Mouse (Mus musculus): ENCODE data around the gene Phactr1. TPM values are rescaled to one million over a fixed set of nuclear protein-coding genes. Genes with fewer than 3 reads are reported as not detected.

Gene Phactr1
- total and polyA plus RNA-seq, 3 experiments, result 0.11 TPM; not detected in 2

DNA sequence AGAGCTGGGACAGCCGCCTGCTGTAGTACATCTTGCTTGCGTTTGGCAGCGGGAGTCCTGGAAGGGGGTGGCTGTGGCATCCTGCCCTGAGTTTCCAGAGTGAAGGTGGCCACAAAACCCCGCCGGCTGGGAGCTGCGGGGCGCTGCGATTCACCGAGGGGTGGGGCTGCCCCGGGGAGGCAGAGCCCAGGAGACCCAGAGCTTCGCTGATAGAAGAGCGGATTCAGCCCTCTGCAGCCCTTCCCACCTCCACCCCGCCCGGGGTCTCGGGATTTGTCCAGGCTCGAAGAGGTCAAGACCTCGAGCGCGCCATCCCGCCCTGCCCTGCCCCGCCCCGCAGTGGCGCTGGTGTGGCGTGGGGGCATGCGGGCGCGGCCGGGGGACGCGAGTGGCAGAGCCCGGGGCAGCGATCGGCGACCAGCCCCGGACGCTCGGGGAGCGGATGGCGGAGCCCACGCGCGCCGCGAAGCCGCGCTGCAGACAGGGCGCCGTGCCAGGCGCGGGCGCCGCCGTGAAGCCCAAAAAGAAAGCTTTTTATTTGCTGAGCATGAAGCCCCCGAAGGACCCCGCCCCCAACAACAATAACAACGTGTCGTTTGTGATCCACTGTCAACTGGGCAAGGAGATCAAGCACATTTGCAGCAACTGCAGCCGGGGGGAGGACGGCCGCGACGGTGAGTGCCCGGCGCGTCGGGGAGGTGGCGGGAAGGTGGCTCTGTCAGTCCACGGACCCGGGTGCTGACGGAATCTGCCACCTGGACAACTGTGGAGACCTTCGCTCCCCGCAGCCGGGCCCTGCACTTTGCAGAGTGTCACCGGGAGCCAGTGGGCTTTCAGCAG is 236.0 kb downstream of the Phactr1 start:
- Histone ChIP-seq H3K27me3 (ENCODE audit: insufficient read depth, low read length) (no peaks in the 10 kb centered on the region), H3K4me3 (ENCODE audit: low read depth, low read length) (no peak overlapping the region), H3K36me3 (replicated peaks) (no peaks in the 10 kb centered on the region), H3K4me1 (ENCODE audit: insufficient read depth, low read depth, low read length) (no peaks in the 10 kb centered on the region), H3K9me3 (replicated peaks) (peaks cover 12% of the 10 kb centered on the region)
- DNase-seq (ENCODE audit: low spot score) (no peak), ATAC-seq (ENCODE audit: extremely low read depth, insufficient number of reproducible peaks, low FRiP score, poor library complexity, severe bottlenecking) (no peak)
- no peak for TF ChIP-seq POLR2AphosphoS5 (IDR thresholded peaks at IDR 0.05; ENCODE audit: insufficient replicate concordance, low read depth, low read length)
- TF ChIP-seq CTCF (IDR thresholded peaks at IDR 0.05; ENCODE audit: low read depth, low read length), result no peak
- TF ChIP-seq TAL1 (conservative IDR thresholded peaks at IDR 0.05; ENCODE audit: low read depth, low read length), result no peak
- TF ChIP-seq GATA2 (IDR thresholded peaks at IDR 0.05; ENCODE audit: borderline replicate concordance, low read depth, low read length), result no peak
- TF ChIP-seq GATA1 (IDR thresholded peaks at IDR 0.05; ENCODE audit: borderline replicate concordance, low read length), result no peak

DNA sequence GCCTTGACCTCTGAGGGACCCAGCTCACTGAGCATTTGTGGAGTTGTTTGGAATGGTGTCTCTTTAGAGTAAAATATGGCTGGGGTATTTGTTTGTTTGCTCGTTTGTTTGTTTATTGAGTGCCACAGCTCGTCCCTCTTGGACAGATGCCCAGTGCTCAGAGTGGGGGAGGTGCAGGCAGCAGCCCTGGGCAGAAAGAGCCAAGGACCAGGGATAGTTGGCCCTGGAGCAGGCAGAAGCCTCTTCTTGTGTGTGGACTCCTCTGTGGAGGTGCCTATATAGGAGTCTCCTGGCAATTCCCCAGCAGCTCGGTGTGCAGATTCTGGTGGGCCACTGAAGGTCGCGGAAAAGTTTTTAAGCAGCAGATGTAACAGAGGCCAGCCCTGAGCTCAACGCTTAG is 236.8 kb downstream of the Phactr1 start:
- Histone ChIP-seq H3K9me3 (replicated peaks) (peaks cover 12% of the 10 kb centered on the region), H3K4me1 (ENCODE audit: insufficient read depth, low read depth, low read length) (no peaks in the 10 kb centered on the region), H3K4me3 (ENCODE audit: low read depth, low read length) (no peak overlapping the region), H3K36me3 (replicated peaks) (no peaks in the 10 kb centered on the region), H3K27me3 (ENCODE audit: insufficient read depth, low read length) (no peaks in the 10 kb centered on the region)
- DNase-seq (ENCODE audit: low spot score), result no peak
- no peak for TF ChIP-seq TAL1 (conservative IDR thresholded peaks at IDR 0.05; ENCODE audit: low read depth, low read length)
- TF ChIP-seq GATA2 (IDR thresholded peaks at IDR 0.05; ENCODE audit: borderline replicate concordance, low read depth, low read length), result no peak
- no peak for TF ChIP-seq POLR2AphosphoS5 (IDR thresholded peaks at IDR 0.05; ENCODE audit: insufficient replicate concordance, low read depth, low read length)
- no peak for TF ChIP-seq CTCF (IDR thresholded peaks at IDR 0.05; ENCODE audit: low read depth, low read length)
- no peak for TF ChIP-seq GATA1 (IDR thresholded peaks at IDR 0.05; ENCODE audit: borderline replicate concordance, low read length)
- ATAC-seq (ENCODE audit: extremely low read depth, insufficient number of reproducible peaks, low FRiP score, poor library complexity, severe bottlenecking), result no peak

DNA sequence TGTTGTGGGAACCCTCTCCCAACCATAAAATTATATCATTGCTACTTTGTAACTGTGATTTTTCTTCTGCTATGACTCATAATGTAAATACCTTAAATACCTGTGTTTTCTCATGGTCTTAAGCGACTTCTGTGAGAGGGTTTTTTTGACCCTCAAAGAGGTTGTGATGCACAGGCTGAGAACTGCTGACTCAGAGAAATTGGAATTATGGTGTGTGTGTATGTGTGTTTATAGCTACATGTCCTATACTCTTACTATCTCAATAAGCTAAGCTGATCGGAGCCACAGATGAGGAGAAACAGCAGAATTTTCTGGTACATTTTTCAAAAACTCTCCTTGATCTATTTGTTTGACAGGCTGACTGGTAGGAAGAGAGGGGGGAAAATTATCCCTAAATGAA is 239.6 kb downstream of the Phactr1 start:
- DNase-seq (ENCODE audit: low spot score) (no peak), ATAC-seq (ENCODE audit: extremely low read depth, insufficient number of reproducible peaks, low FRiP score, poor library complexity, severe bottlenecking) (no peak)
- H3K9me3 ChIP-seq (replicated peaks), result peaks cover 8% of the 10 kb centered on the region
- no peak for TF ChIP-seq CTCF (IDR thresholded peaks at IDR 0.05; ENCODE audit: low read depth, low read length)
- TF ChIP-seq TAL1 (conservative IDR thresholded peaks at IDR 0.05; ENCODE audit: low read depth, low read length), result no peak
- TF ChIP-seq POLR2AphosphoS5 (IDR thresholded peaks at IDR 0.05; ENCODE audit: insufficient replicate concordance, low read depth, low read length), result no peak
- no peak for TF ChIP-seq GATA2 (IDR thresholded peaks at IDR 0.05; ENCODE audit: borderline replicate concordance, low read depth, low read length)
- TF ChIP-seq GATA1 (IDR thresholded peaks at IDR 0.05; ENCODE audit: borderline replicate concordance, low read length), result no peak
- no peaks in the 10 kb centered on the region for H3K27me3 ChIP-seq (ENCODE audit: insufficient read depth, low read length)
- H3K36me3 ChIP-seq (replicated peaks), result no peaks in the 10 kb centered on the region
- H3K4me3 ChIP-seq (ENCODE audit: low read depth, low read length), result no peak overlapping the region
- H3K4me1 ChIP-seq (ENCODE audit: insufficient read depth, low read depth, low read length), result no peaks in the 10 kb centered on the region

DNA sequence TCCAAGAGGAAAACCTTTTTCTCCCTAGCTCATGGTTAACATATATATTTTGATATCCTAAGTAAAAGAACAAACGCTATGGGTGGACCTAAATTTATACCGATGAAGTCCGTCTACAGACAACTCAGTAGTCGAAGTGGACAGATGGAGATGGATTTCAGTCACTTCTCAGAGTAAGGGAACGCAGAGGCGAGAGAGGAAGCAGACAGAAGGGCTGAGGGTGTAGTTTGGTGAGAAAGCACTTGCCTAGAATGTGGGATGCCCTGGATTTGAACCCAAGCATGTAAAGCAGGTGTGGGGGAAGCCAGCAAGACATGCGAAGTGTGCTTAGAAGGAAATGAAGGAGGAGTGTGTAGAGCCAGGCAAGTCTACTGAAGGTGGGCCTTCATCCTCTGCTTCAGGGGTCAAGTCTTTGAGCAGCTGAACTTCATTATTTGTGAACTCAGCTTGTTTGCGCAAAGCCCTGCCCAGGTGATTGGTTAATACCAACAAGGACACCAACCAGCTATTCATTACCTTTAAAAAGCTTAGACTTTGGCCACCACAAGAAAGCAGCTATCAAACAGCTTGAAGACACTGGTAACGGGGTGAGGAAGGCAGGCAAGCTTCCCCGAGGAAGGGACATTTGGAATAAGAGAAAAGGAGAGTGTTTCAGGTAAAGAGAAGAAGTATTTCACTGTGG is 241.5 kb downstream of the Phactr1 start:
- H3K4me3 ChIP-seq (ENCODE audit: low read depth, low read length), result no peak overlapping the region
- no peaks in the 10 kb centered on the region for H3K36me3 ChIP-seq (replicated peaks)
- no peaks in the 10 kb centered on the region for H3K9me3 ChIP-seq (replicated peaks)
- DNase-seq (ENCODE audit: low spot score), result no peak
- no peaks in the 10 kb centered on the region for H3K4me1 ChIP-seq (ENCODE audit: insufficient read depth, low read depth, low read length)
- no peak for TF ChIP-seq GATA1 (IDR thresholded peaks at IDR 0.05; ENCODE audit: borderline replicate concordance, low read length)
- no peak for TF ChIP-seq GATA2 (IDR thresholded peaks at IDR 0.05; ENCODE audit: borderline replicate concordance, low read depth, low read length)
- TF ChIP-seq TAL1 (conservative IDR thresholded peaks at IDR 0.05; ENCODE audit: low read depth, low read length), result no peak
- no peak for ATAC-seq (ENCODE audit: extremely low read depth, insufficient number of reproducible peaks, low FRiP score, poor library complexity, severe bottlenecking)
- no peaks in the 10 kb centered on the region for H3K27me3 ChIP-seq (ENCODE audit: insufficient read depth, low read length)

DNA sequence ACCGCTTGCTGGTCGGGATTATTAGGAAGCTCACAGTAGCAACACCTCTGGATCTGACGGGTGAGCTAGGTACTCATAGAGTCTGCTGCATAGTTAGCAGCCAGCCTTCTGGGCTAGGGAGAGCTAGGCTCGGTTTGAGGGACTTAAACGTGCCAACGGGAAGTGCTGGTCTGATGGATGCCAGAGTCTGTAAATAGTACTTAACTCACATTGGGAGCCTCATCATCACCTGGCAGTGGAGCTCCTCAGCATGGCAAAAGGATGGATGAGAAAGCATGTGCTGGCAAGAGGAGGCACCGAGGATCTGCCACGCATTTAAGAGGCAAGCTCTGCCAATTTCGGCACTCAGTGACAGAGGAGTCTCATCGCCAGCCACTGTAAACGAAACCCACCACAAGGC is 247.4 kb downstream of the Phactr1 start:
- Histone ChIP-seq H3K27me3 (ENCODE audit: insufficient read depth, low read length) (no peaks in the 10 kb centered on the region), H3K36me3 (replicated peaks) (no peaks in the 10 kb centered on the region)
- no peak for TF ChIP-seq POLR2AphosphoS5 (IDR thresholded peaks at IDR 0.05; ENCODE audit: insufficient replicate concordance, low read depth, low read length)
- TF ChIP-seq TAL1 (conservative IDR thresholded peaks at IDR 0.05; ENCODE audit: low read depth, low read length), result no peak
- no peak for TF ChIP-seq GATA1 (IDR thresholded peaks at IDR 0.05; ENCODE audit: borderline replicate concordance, low read length)
- no peak for TF ChIP-seq CTCF (IDR thresholded peaks at IDR 0.05; ENCODE audit: low read depth, low read length)
- TF ChIP-seq GATA2 (IDR thresholded peaks at IDR 0.05; ENCODE audit: borderline replicate concordance, low read depth, low read length), result no peak

DNA sequence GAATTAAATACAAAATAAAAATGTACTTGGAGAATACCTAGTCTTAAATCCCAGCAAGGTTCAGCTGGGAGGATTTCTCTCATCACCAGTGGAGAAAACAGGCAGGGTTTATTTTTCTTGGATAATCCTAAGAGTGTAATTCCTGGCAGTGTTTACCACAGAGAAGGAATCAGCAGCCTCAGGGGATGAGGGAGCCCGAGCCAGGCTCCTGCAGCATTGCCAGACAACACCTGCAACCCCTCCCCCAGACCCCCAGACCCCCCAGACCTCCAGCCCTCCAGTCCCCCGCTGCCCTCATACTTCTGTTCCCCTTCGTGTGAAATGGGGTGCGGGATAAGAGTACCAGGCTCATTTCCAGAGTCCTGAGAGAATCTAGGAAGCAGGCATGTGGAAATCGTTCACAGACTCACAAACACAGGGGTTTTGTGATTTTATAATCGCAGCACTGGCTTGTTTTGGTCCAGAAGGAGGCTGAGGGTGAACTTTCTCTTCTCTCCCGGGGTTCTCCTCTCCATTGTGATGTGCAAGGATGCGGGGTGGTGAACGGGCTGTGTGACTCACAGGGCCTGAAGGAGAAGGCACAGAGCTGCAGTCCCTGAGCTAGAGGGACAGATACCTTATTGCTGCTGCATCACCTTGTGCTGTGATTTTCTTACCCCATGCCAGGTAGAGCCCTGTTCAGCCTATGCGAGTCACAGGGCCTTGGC is 249.3 kb downstream of the Phactr1 start:
- no peaks in the 10 kb centered on the region for H3K27me3 ChIP-seq (ENCODE audit: insufficient read depth, low read length)
- H3K36me3 ChIP-seq (replicated peaks), result no peaks in the 10 kb centered on the region
- ATAC-seq (ENCODE audit: extremely low read depth, insufficient number of reproducible peaks, low FRiP score, poor library complexity, severe bottlenecking) (no peak), DNase-seq (ENCODE audit: low spot score) (no peak)
- TF ChIP-seq POLR2AphosphoS5 (IDR thresholded peaks at IDR 0.05; ENCODE audit: insufficient replicate concordance, low read depth, low read length) (no peak), GATA2 (IDR thresholded peaks at IDR 0.05; ENCODE audit: borderline replicate concordance, low read depth, low read length) (no peak)
- no peak overlapping the region for H3K4me3 ChIP-seq (ENCODE audit: low read depth, low read length)
- H3K4me1 ChIP-seq (ENCODE audit: insufficient read depth, low read depth, low read length), result no peaks in the 10 kb centered on the region
- H3K9me3 ChIP-seq (replicated peaks), result no peaks in the 10 kb centered on the region

More for the DNA sequence above, 247.4 kb downstream of the Phactr1 start:
- no peak for DNase-seq (ENCODE audit: low spot score)
- Histone ChIP-seq H3K4me1 (ENCODE audit: insufficient read depth, low read depth, low read length) (no peaks in the 10 kb centered on the region), H3K9me3 (replicated peaks) (no peaks in the 10 kb centered on the region), H3K4me3 (ENCODE audit: low read depth, low read length) (no peak overlapping the region)
- ATAC-seq (ENCODE audit: extremely low read depth, insufficient number of reproducible peaks, low FRiP score, poor library complexity, severe bottlenecking), result no peak
